Mouse (Mus musculus) midbrain, embryonic 14.5 days (tissue): Measurements from ENCODE around the gene Gm5447. TPM values are rescaled to one million over a fixed set of nuclear protein-coding genes. Genes with fewer than 3 reads are reported as not detected.

Experiments used
- ATAC-seq: fragments of 200-750 bp; cut with Nextera tagmentation; 2 replicates; pipeline ENCODE4 v1.8.0; 2017; ENCODE audit warnings: moderate number of reproducible peaks, moderate library complexity; ENCODE audit not compliant: low FRiP score, low TSS enrichment
- DNase-seq: peaks from one replicate; pipeline ENCODE4 v3.0.0-alpha.2; 2015
- H3K27ac ChIP-seq: fragments of 300-500 bp; sonication (generic); replicated peaks from 2 replicates; pipeline ENCODE4 v1.5.1; 2014; ENCODE audit warnings: mild to moderate bottlenecking, low read depth, low read length, moderate library complexity
- H3K27me3 ChIP-seq: fragments of 300-500 bp; sonication (generic); 2 replicates; pipeline ENCODE4 v1.6.1; 2014; ENCODE audit warnings: low read length, control low read depth, mixed read lengths; ENCODE audit not compliant: control insufficient read depth, insufficient read depth
- H3K36me3 ChIP-seq: fragments of 300-500 bp; sonication (generic); 2 replicates; pipeline ENCODE4 v1.6.1; 2014; ENCODE audit warnings: low read length, control low read depth; ENCODE audit not compliant: control insufficient read depth, insufficient read depth
- H3K4me1 ChIP-seq: fragments of 300-500 bp; sonication (generic); 2 replicates; pipeline ENCODE4 v1.6.1; 2014; ENCODE audit warnings: mild to moderate bottlenecking, antibody characterized with exemption, low read length, control low read depth; ENCODE audit not compliant: control insufficient read depth, insufficient read depth
- H3K4me2 ChIP-seq: fragments of 300-500 bp; sonication (generic); 2 replicates; pipeline ENCODE4 v1.6.1; 2014; ENCODE audit warnings: mild to moderate bottlenecking, low read length, moderate library complexity
- H3K4me3 ChIP-seq: fragments of 300-500 bp; sonication (generic); replicated peaks from 2 replicates; pipeline ENCODE4 v1.5.1; 2014; ENCODE audit warnings: low read depth, low read length
- H3K9ac ChIP-seq: fragments of 300-500 bp; sonication (generic); replicated peaks from 2 replicates; pipeline ENCODE4 v1.6.1; 2014; ENCODE audit warnings: mild to moderate bottlenecking, low read length, moderate library complexity
- H3K9me3 ChIP-seq: fragments of 300-500 bp; sonication (generic); 2 replicates; pipeline ENCODE4 v1.6.1; 2016; ENCODE audit warnings: low read length, control low read depth, mixed read lengths; ENCODE audit not compliant: control insufficient read depth
- WGBS: fragments of 180-500 bp; shearing (Covaris S2); extraction: QIAGEN DNeasy Blood & Tissue Kit; methylation state at CpG from one replicate; pipeline ENCODE4 v1.1.7; 2014; 5-methylcytosine and 5-hydroxymethylcytosine counted together
- polyA plus RNA-seq: library from polyadenylated mRNA; unstranded; fragments of >200 nt; fragmentation: Nextera tagmentation; extraction: Ambion mirVana; gene quantifications from 2 replicates; pipeline ENCODE4 v1.2.1, GENCODE M21; 2014

Gm5447 gene
- not detected in 2 replicates for polyA plus RNA-seq

- H3K27ac ChIP-seq = peak within 1 kb of the TSS; percentile 87
- H3K36me3 ChIP-seq = no peaks in the 10 kb centered on the region
- under 1% methylated on average over 54 of the region's 54 CpGs for WGBS
- peak within 1 kb of the TSS; percentile 87 for H3K4me3 ChIP-seq
- H3K9ac ChIP-seq = peak within 1 kb of the TSS; percentile 92
- peak within 1 kb of the TSS; percentile 67 for H3K4me2 ChIP-seq
- ATAC-seq = peak; percentile 97
- H3K9me3 ChIP-seq = no peaks in the 10 kb centered on the region
- H3K27me3 ChIP-seq = no peaks in the 10 kb centered on the region
- H3K4me1 ChIP-seq = peaks cover 4% of the 10 kb centered on the region; the same call in 1 of the 2 replicates
- DNase-seq = peak; percentile 93
Measured at GRCm38 (mm10) chr13:30973501-30974246, at the start of gene Gm5447, which contains the start of gene Exoc2. Gene Gm5447, plus strand, starts transcription at chr13:30974204. Gene Exoc2, minus strand, starts transcription at chr13:30974093.

DNA sequence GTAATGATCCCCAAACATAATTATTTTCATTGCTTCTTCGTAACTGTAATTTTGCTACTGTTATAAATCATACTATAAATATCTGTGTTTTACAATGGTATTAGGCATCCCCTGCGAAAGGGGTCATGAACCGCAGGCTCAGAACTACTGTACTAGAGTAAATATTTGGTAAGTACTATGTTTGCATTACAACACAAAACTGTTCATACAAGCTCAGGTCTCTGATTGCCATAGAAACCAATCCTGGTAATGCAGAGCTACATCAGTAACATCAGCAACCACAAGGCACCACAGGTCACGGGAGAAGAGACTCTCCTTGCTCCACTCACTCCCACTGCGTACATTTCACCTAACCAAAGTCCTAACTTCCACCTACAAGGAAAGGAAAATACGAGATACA lies 49.7 kb upstream of the Gm5447 start:
- 94% methylated on average over 6 of the region's 6 CpGs for WGBS
- H3K9me3 ChIP-seq = no peaks in the 10 kb centered on the region

GRCm38 (mm10) chr13:30929119-30929518 lies 44.9 kb upstream of the Gm5447 start:
- no peak for ATAC-seq
- Histone ChIP-seq H3K36me3 (peaks cover 12% of the 10 kb centered on the region), H3K4me3 (no peak overlapping the region), H3K9me3 (no peaks in the 10 kb centered on the region), H3K27ac (no peak overlapping the region), H3K9ac (no peak overlapping the region), H3K4me2 (no peak overlapping the region), H3K4me1 (no peaks in the 10 kb centered on the region), H3K27me3 (no peaks in the 10 kb centered on the region)
- DNase-seq = no peak
- WGBS = 92% methylated on average over 2 of the region's 2 CpGs

More for the DNA sequence above, 49.7 kb upstream of the Gm5447 start:
- H3K36me3 ChIP-seq = peaks cover 12% of the 10 kb centered on the region
- no peak for ATAC-seq
- DNase-seq = no peak
- H3K4me2 ChIP-seq = no peak overlapping the region
- no peak overlapping the region for H3K9ac ChIP-seq
- no peak overlapping the region for H3K27ac ChIP-seq
- no peak overlapping the region for H3K4me3 ChIP-seq
- no peaks in the 10 kb centered on the region for H3K27me3 ChIP-seq
- no peaks in the 10 kb centered on the region for H3K4me1 ChIP-seq

DNA sequence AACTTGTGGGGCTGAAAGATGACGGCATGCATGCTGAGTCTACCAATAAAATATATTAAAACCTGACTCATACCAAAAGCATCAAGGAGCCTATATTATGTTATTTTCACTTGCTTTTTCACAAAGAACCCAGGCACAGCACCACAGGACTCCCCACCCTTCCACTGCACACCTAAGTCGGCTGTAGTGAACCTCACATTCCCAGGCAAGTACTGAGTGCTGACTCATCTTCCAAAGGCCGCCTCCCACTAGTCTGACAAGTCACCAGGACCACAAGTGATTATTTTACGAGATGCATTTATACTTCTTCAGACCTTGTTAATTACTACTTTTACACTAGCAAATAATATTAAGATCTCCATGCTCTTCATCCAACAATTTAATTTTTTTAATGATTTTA lies 42.4 kb upstream of the Gm5447 start:
- H3K36me3 ChIP-seq = 0 out of 2 replicates have a peak, but pooled peaks cover 6% of the 10 kb centered on the region
- ATAC-seq (no peak), DNase-seq (no peak)
- H3K9ac ChIP-seq = no peak overlapping the region
- H3K27me3 ChIP-seq = no peaks in the 10 kb centered on the region
- no peaks in the 10 kb centered on the region for H3K9me3 ChIP-seq
- WGBS = 87% methylated on average over 4 of the region's 4 CpGs
- no peak overlapping the region for H3K27ac ChIP-seq
- H3K4me2 ChIP-seq = no peak overlapping the region
- H3K4me3 ChIP-seq = no peak overlapping the region
- no peaks in the 10 kb centered on the region for H3K4me1 ChIP-seq

DNA sequence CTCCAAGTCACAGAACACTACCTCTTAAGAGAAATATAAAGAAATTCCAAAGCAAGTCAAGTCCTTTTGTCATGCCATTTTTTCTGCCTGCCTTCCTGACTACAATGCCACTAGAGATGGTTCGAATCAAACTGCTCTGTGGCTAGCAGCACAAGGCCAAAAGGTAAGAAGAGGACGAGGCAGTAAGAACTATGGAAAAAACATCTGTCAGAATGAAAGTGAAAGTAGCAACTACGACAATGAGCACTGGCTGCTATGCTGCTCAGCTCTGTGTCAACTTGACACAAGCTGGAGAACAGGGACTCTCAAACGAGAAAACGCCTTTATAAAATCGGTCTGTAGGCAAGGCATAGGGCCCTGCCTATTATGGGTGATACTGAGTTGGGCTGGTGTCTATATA lies 41.0 kb upstream of the Gm5447 start:
- Histone ChIP-seq H3K27ac (no peak overlapping the region), H3K27me3 (no peaks in the 10 kb centered on the region), H3K4me2 (no peak overlapping the region), H3K36me3 (0 out of 2 replicates have a peak, but pooled peaks cover 9% of the 10 kb centered on the region), H3K4me3 (no peak overlapping the region), H3K4me1 (no peaks in the 10 kb centered on the region), H3K9ac (no peak overlapping the region), H3K9me3 (no peaks in the 10 kb centered on the region)
- no peak for ATAC-seq
- no peak for DNase-seq
- 85% methylated on average over 6 of the region's 6 CpGs for WGBS

- DNase-seq (no peak), ATAC-seq (no peak)
- no peaks in the 10 kb centered on the region for H3K9me3 ChIP-seq
- no peak overlapping the region for H3K4me2 ChIP-seq
- no peaks in the 10 kb centered on the region for H3K36me3 ChIP-seq
- no peak overlapping the region for H3K9ac ChIP-seq
- no peak overlapping the region for H3K27ac ChIP-seq
- no peaks in the 10 kb centered on the region for H3K4me1 ChIP-seq
- no peak overlapping the region for H3K4me3 ChIP-seq
- no peaks in the 10 kb centered on the region for H3K27me3 ChIP-seq
Measured at GRCm38 (mm10) chr13:30945788-30946187, 28.2 kb upstream of the Gm5447 start.

- no peaks in the 10 kb centered on the region for H3K36me3 ChIP-seq
- H3K27ac ChIP-seq = no peak overlapping the region
- no peaks in the 10 kb centered on the region for H3K9me3 ChIP-seq
- no peak overlapping the region for H3K9ac ChIP-seq
- no peaks in the 10 kb centered on the region for H3K27me3 ChIP-seq
- no peaks in the 10 kb centered on the region for H3K4me1 ChIP-seq
- WGBS = 97% methylated on average over 15 of the region's 15 CpGs
- ATAC-seq (no peak), DNase-seq (no peak)
- H3K4me3 ChIP-seq = no peak overlapping the region
- H3K4me2 ChIP-seq = no peak overlapping the region
Measured at GRCm38 (mm10) chr13:30947129-30947528, 26.9 kb upstream of the Gm5447 start.

DNA sequence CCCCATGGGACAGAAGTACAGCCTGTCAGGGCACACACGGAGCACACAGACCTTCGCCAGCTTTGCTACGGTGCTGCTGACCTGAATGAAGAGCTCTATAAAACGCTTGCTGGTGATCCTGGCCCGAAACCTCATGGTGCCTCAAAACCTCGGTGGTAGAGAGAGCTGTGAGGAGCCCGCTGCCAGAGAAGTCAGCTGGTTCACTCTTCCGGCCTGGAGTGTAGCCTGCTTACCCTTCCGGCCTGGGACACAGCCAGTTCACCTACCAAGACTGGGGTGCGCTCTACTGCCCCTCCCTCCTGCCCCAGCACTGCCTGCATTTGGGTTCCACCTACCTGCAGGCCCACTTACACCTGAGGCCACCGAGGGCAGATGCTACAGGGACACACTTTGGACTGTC lies 26.5 kb upstream of the Gm5447 start, which contains the start of gene Hus1b:
Gene Hus1b, minus strand, starts transcription at position 220 of the 400 bp plus-strand sequence.
- Histone ChIP-seq H3K9me3 (no peaks in the 10 kb centered on the region), H3K4me2 (no peak within 1 kb of the TSS), H3K4me3 (no peak within 1 kb of the TSS), H3K36me3 (no peaks in the 10 kb centered on the region), H3K4me1 (no peaks in the 10 kb centered on the region), H3K9ac (no peak within 1 kb of the TSS), H3K27ac (no peak within 1 kb of the TSS), H3K27me3 (no peaks in the 10 kb centered on the region)
- 95% methylated on average over 11 of the region's 11 CpGs for WGBS
- no peak for ATAC-seq
- DNase-seq = no peak

DNA sequence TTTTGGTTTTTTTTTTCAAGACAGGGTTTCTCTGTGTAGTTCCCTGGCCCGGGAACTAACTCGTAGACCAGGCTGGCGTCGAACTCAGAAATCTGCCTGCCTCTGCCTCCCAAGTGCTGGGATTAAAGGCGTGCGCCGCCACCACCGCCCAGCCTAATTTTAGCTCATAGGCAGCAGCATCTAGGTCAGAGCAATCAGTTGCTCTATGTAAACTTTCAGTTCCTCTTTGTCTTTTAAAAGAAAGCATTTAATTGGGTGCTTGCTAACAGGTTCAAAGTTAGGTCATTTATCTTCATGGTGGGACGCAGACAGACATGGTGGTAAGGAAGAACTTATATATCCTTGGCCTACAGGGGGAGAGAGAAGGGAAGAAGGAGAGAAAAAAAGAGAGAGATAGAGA lies 24.8 kb upstream of the Gm5447 start:
- H3K9me3 ChIP-seq = no peaks in the 10 kb centered on the region
- H3K36me3 ChIP-seq = no peaks in the 10 kb centered on the region
- DNase-seq = no peak
- no peaks in the 10 kb centered on the region for H3K4me1 ChIP-seq
- WGBS = 98% methylated on average over 9 of the region's 9 CpGs
- ATAC-seq = no peak
- H3K4me3 ChIP-seq = no peak overlapping the region
- no peak overlapping the region for H3K4me2 ChIP-seq
- H3K9ac ChIP-seq = no peak overlapping the region
- no peaks in the 10 kb centered on the region for H3K27me3 ChIP-seq
- no peak overlapping the region for H3K27ac ChIP-seq
